Mouse (Mus musculus) brain, embryonic 14.5 days (tissue): Measurements from ENCODE around the gene Kalrn.

Experiments
- CTCF ChIP-seq: fragments of 200-500 bp; IDR thresholded peaks from 2 replicates; pipeline ENCODE4 v1.5.1; 2012; ENCODE audit warnings: inconsistent platforms, mild to moderate bottlenecking, moderate library complexity, borderline replicate concordance; ENCODE audit not compliant: insufficient read depth, insufficient read length; ENCODE audit errors: extremely low read depth
- POLR2A ChIP-seq: fragments of 200-500 bp; IDR thresholded peaks from 2 replicates; pipeline ENCODE4 v1.6.1; 2012; ENCODE audit warnings: mild to moderate bottlenecking, inconsistent platforms, borderline replicate concordance; ENCODE audit not compliant: poor library complexity, insufficient read depth, insufficient read length, severe bottlenecking; ENCODE audit errors: extremely low read depth

GRCm38 (mm10) chr16:34141670-34142069 is 431.7 kb downstream of the Kalrn start:
- TF ChIP-seq POLR2A (no peak), CTCF (no peak)
